Mouse (Mus musculus) urinary bladder, postnatal 25 days (tissue): ENCODE measurements at regions not wholly inside any gene's neighbourhood (a gene's known extent, or its start where the extent isn't known, plus 50 kb on each side); places are given as distances from the start of the nearest gene placed in this dataset.

Experiments used
- DNase-seq: peaks from one replicate; pipeline ENCODE4 v3.0.0; 2022; ENCODE audit warnings: low spot score

DNA sequence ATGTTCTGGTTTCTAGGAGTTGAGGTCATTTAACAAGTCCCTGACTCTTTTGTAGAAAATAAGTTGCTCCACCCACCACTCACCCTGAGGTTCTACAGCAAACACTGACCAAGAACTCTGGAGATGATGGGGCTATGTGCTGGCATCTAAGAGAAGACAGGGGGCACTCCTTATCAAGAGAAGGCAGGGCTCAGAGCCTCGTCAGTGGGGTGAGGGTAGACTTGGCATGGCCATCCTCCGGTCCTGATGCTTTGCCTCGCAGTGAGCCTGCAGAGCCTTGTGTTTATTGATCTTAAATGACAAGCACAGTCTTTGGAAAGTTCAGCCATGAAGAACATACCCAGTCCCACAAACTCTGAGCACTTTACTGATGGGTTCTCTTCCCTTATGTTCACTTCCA lies 370.1 kb upstream of the 3110018I06Rik start:
- no peak for DNase-seq

- no peak for DNase-seq
Measured at GRCm38 (mm10) chr12:107119076-107119475, 369.4 kb upstream of the 3110018I06Rik start.

GRCm38 (mm10) chr12:107120486-107121186 lies 367.8 kb upstream of the 3110018I06Rik start:
- no peak for DNase-seq

GRCm38 (mm10) chr12:107121990-107122389 lies 366.4 kb upstream of the 3110018I06Rik start:
- no peak for DNase-seq

GRCm38 (mm10) chr12:107123661-107124060 lies 364.8 kb upstream of the 3110018I06Rik start:
- DNase-seq = no peak

- no peak for DNase-seq
Measured at GRCm38 (mm10) chr12:107124263-107124885, 364.1 kb upstream of the 3110018I06Rik start.

- no peak for DNase-seq
Measured at GRCm38 (mm10) chr12:107125201-107125600, 363.2 kb upstream of the 3110018I06Rik start.

- DNase-seq = no peak
Measured at GRCm38 (mm10) chr12:107126056-107126455, 362.4 kb upstream of the 3110018I06Rik start.

GRCm38 (mm10) chr12:107127591-107127990 lies 360.8 kb upstream of the 3110018I06Rik start:
- DNase-seq = no peak

- DNase-seq = no peak
Measured at GRCm38 (mm10) chr12:107129232-107129631, 359.2 kb upstream of the 3110018I06Rik start.

- no peak for DNase-seq
Measured at GRCm38 (mm10) chr12:107131351-107131750, 357.1 kb upstream of the 3110018I06Rik start.

- DNase-seq = no peak
Measured at GRCm38 (mm10) chr12:107131841-107132240, 356.6 kb upstream of the 3110018I06Rik start.

GRCm38 (mm10) chr12:107132501-107132900 lies 355.9 kb upstream of the 3110018I06Rik start:
- DNase-seq = no peak

GRCm38 (mm10) chr12:107134353-107134752 lies 354.1 kb upstream of the 3110018I06Rik start:
- no peak for DNase-seq

DNA sequence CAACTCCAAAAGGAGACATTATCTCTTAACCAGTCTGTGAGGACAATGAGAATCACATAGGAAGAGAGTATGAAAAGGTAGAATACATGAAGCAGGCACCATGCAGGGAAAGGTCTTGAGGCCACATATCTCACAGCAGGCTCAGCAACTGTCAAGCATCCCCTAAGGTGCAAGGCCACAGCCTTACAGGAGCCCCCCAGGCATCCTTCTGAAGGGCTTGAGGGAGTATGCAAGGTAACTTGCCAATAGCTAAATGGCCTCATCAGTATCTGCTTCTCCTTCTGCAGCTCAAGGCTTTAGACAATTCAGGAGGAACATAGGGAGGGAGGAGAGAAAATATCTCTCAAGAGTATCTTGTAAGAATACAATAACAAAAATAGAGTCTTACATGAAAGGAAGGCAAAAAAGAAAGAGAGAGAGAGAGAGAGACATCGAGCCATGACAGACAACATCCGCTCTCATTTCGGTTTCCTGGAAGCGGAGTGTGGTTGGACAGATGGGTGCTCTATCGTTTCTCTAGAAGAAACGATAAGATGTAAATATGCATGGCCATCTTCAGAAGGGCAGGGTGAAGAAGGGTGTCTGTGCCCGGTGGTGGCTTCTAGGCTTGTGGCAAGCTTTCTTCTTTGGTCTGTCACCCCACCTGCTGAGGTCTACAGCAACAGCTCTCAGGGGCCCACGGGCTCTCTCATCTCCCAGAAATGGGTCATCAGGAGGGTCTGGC lies 349.6 kb upstream of the 3110018I06Rik start:
- DNase-seq = no peak

GRCm38 (mm10) chr12:107140957-107141595 lies 347.4 kb upstream of the 3110018I06Rik start:
- no peak for DNase-seq

GRCm38 (mm10) chr12:107142226-107142625 lies 346.2 kb upstream of the 3110018I06Rik start:
- DNase-seq = no peak

DNA sequence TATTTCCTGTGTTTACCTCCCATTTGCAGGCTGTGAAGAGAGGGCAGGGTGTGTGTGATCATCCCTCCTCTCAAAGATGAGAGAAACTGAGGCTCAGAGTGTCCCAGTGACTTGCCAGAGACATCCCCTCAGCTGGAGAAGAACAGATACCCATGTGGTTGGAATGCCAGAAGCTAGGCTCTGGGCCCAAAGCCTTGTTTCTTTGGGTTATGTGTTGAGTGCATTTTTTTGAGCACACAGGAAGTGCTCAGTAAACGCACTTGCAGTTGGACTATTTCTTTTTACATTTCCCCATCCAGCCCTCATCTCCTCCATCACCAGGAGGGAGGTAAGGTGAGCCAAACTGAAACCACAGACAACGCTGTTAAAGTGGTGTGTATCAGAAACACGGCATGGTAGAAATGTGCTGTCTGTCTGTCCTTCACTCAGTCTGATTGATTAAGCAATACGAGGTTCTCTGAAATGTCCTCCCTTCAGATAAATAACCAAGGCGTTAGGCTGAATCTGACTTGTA lies 341.8 kb upstream of the 3110018I06Rik start:
- DNase-seq = no peak

GRCm38 (mm10) chr12:107148451-107148850 lies 340.0 kb upstream of the 3110018I06Rik start:
- DNase-seq = no peak

- DNase-seq = no peak
Measured at GRCm38 (mm10) chr12:107151089-107151488, 337.3 kb upstream of the 3110018I06Rik start.

GRCm38 (mm10) chr12:107154668-107155067 lies 333.8 kb upstream of the 3110018I06Rik start:
- DNase-seq = no peak

DNA sequence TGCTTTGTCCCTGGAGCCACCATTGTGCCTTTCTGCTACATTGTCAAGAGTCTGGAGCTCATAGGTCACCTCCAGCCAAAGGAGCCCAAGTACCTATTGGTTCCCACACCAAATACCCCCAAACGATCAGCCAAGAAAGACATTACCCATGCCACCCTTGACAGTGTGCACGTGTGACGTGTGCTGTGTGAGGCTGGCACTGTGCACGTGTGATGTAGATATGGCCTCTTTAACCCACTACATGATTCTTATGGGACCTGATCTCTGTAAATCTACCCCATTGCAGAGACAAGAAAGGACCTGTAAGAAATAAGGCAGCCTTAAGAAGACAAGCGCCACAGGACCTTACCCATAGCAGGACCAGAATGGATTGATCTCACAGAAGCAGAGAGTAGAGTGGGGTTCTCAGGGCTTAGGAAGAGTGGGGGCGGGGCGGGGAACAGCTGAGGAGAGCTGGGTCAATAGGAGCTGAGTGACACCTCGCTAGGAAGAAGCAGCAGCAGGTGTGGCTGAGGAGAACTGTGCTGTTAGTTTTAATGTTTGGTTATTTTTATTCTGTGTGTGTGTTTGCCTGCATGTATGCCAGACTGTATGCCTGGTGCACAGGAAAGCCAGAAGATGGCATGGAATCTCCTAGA lies 331.5 kb upstream of the 3110018I06Rik start:
- DNase-seq = no peak
